Mouse (Mus musculus) bone marrow macrophage, adult 2 months (primary cell): ENCODE data around the gene Per1. TPM values are rescaled to one million over a fixed set of nuclear protein-coding genes. Genes with fewer than 3 reads are reported as not detected.
A peak's percentile ranks its signal among the peaks of the same experiment; 100 is the strongest.

Experiments
- H3K27ac ChIP-seq: 2 replicates; pipeline ENCODE4 v1.5.1; 2012; ENCODE audit warnings: low read depth, low read length; ENCODE audit not compliant: insufficient read depth
- H3K4me1 ChIP-seq: 2 replicates; pipeline ENCODE4 v1.6.1; 2012; ENCODE audit warnings: low read length; ENCODE audit not compliant: control insufficient read depth, insufficient read depth
- H3K4me3 ChIP-seq: 2 replicates; pipeline ENCODE4 v1.5.1; 2012; ENCODE audit warnings: mild to moderate bottlenecking, low read length, moderate library complexity; ENCODE audit not compliant: insufficient read depth
- CTCF ChIP-seq: IDR thresholded peaks from 2 replicates; pipeline ENCODE4 v1.5.1; 2012; ENCODE audit warnings: low read depth, mild to moderate bottlenecking, low read length, moderate library complexity
- POLR2A ChIP-seq: IDR thresholded peaks from 2 replicates; pipeline ENCODE4 v1.6.1; 2012; ENCODE audit warnings: mild to moderate bottlenecking, low read depth, low read length, borderline replicate concordance
- polyA plus RNA-seq: library from polyadenylated mRNA; stranded (reverse); fragments of >200 nt; gene quantifications from 2 replicates; pipeline ENCODE4 v1.2.4, GENCODE M21; 2012; ENCODE audit not compliant: missing spikeins, insufficient read depth, insufficient read length

Per1 gene
- polyA plus RNA-seq, 1 experiment: 35.9 TPM

GRCm38 (mm10) chr11:69104487-69104886 is 9.5 kb downstream of the Per1 start:
- Histone ChIP-seq H3K27ac (no peak overlapping the region), H3K4me1 (peaks cover 26% of the 10 kb centered on the region), H3K4me3 (no peak overlapping the region)
- TF ChIP-seq POLR2A: no peak
- TF ChIP-seq CTCF: no peak

- no peak overlapping the region for H3K27ac ChIP-seq
- peaks cover 27% of the 10 kb centered on the region for H3K4me1 ChIP-seq
- no peak for TF ChIP-seq CTCF
- no peak for TF ChIP-seq POLR2A
- H3K4me3 ChIP-seq: no peak overlapping the region
Measured at GRCm38 (mm10) chr11:69105227-69105626, 10.2 kb downstream of the Per1 start.

- TF ChIP-seq CTCF (no peak), POLR2A (no peak)
- no peak overlapping the region for H3K4me3 ChIP-seq
- no peak overlapping the region for H3K27ac ChIP-seq
- H3K4me1 ChIP-seq: peaks cover 22% of the 10 kb centered on the region
Measured at GRCm38 (mm10) chr11:69105796-69106195, 10.8 kb downstream of the Per1 start.

GRCm38 (mm10) chr11:69106299-69106698 is 11.3 kb downstream of the Per1 start:
- peaks cover 21% of the 10 kb centered on the region for H3K4me1 ChIP-seq
- H3K4me3 ChIP-seq: no peak overlapping the region
- TF ChIP-seq POLR2A: no peak
- no peak overlapping the region for H3K27ac ChIP-seq

- no peak overlapping the region for H3K27ac ChIP-seq
- no peak overlapping the region for H3K4me3 ChIP-seq
- TF ChIP-seq CTCF: no peak
- TF ChIP-seq POLR2A: no peak
- H3K4me1 ChIP-seq: peaks cover 20% of the 10 kb centered on the region
Measured at GRCm38 (mm10) chr11:69106842-69107241, 11.8 kb downstream of the Per1 start.

DNA sequence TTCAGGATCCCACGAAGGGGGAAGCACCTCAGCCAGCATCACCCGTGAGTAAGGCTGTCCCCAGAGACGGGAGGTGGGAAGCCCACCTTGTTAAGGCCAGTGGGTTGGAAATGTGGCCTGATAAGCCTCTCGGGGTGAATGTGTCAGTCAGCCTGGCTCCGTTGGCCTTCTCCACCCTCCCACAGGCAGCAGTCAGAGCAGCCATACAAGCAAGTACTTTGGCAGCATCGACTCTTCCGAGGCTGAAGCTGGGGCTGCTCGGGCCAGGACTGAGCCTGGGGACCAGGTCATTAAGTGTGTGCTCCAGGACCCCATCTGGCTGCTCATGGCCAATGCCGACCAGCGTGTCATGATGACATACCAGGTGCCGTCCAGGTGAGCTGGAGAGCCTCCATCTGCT is 12.7 kb downstream of the Per1 start:
- Histone ChIP-seq H3K27ac (no peak overlapping the region), H3K4me1 (peaks cover 12% of the 10 kb centered on the region), H3K4me3 (no peak overlapping the region)
- TF ChIP-seq POLR2A (no peak), CTCF (no peak)

GRCm38 (mm10) chr11:69108223-69108622 is 13.2 kb downstream of the Per1 start:
- no peak for TF ChIP-seq CTCF
- TF ChIP-seq POLR2A: no peak
- H3K27ac ChIP-seq: no peak overlapping the region
- H3K4me3 ChIP-seq: no peak overlapping the region
- peaks cover 9% of the 10 kb centered on the region for H3K4me1 ChIP-seq

GRCm38 (mm10) chr11:69109032-69109900 is 14.2 kb downstream of the Per1 start:
- H3K27ac ChIP-seq: no peak overlapping the region
- H3K4me1 ChIP-seq: peaks cover 9% of the 10 kb centered on the region
- TF ChIP-seq POLR2A (no peak), CTCF (no peak)
- no peak overlapping the region for H3K4me3 ChIP-seq

DNA sequence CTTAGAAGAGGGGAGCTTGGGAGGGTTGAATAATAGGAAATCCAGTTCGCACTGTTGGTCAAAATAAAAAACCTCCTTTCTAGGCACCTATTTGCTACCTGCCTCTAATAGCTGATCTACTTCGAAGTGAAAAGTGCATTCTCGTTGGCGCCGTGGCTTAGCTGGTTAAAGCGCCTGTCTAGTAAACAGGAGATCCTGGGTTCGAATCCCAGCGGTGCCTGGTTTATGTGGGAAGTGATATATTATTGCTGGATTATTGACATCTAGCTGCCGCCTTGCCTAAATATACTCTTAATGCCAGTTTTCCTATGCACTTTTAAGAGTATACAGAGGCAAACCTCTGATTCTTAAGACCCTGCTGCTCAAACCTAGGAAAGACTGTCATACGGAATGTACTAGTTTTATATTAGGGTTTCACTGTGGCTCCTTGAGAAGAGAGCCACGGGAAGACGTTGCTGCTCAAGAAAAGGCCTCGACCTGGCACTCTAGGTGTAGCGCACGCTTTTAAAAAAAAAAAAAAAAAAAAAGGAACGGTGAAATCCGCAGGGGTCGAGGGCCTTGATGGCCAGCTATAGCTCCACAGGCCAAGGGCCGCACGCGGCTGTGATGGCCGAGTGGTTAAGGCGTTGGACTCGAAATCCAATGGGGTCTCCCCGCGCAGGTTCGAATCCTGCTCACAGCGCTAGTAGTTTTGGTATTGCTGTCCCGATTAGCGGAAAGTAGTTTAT is 15.5 kb downstream of the Per1 start:
- peak overlapping the region; percentile 58 for H3K4me3 ChIP-seq
- H3K4me1 ChIP-seq: peaks cover 9% of the 10 kb centered on the region
- TF ChIP-seq CTCF (no peak), POLR2A (peak; percentile 31; the same call in 1 of the 2 replicates)
- peak overlapping the region; percentile 27; the same call in 1 of the 2 replicates for H3K27ac ChIP-seq
